Mouse (Mus musculus) MEL (cell line): ENCODE results near the gene Kidins220. TPM values are rescaled to one million over a fixed set of nuclear protein-coding genes. Genes with fewer than 3 reads are reported as not detected.

Experiments used
- DNase-seq: peaks from one replicate; pipeline ENCODE4 v3.0.0; 2011; ENCODE audit warnings: low read depth, low spot score
- H3K27ac ChIP-seq: 2 replicates; pipeline ENCODE4 v1.5.1; 2012; ENCODE audit warnings: low read depth, mild to moderate bottlenecking, control low read depth, low read length, moderate library complexity; ENCODE audit not compliant: control insufficient read depth
- H3K27me3 ChIP-seq, 2 experiments: fragments of 150-350 bp in 1 of 2; sonication (generic) in 1 of 2; 2 replicates each; pipeline ENCODE4 v1.6.1; 2012; ENCODE audit warnings: low read length in 2 of 2, mild to moderate bottlenecking in 2 of 2, improper control_type of control experiment in 1 of 2, moderate library complexity in 1 of 2; ENCODE audit not compliant: insufficient read depth in 2 of 2, control insufficient read depth in 1 of 2
- H3K36me3 ChIP-seq, 2 experiments: 2 replicates each; pipeline ENCODE4 v1.6.1; 2012 to 2014; ENCODE audit warnings: low read length in 2 of 2, improper control_type of control experiment in 1 of 2, inconsistent platforms in 1 of 2, mild to moderate bottlenecking in 1 of 2; ENCODE audit not compliant: insufficient read depth in 2 of 2, control insufficient read depth in 1 of 2
- H3K4me1 ChIP-seq, 2 experiments: fragments of 150-350 bp in 1 of 2; sonication (generic) in 1 of 2; 2 replicates each; pipeline ENCODE4 v1.6.1; 2012; ENCODE audit warnings: low read length in 2 of 2, improper control_type of control experiment in 1 of 2, mild to moderate bottlenecking in 1 of 2; ENCODE audit not compliant: insufficient read depth in 2 of 2, control insufficient read depth in 1 of 2
- H3K4me3 ChIP-seq, 2 experiments: fragments of 150-350 bp in 1 of 2; sonication (generic) in 1 of 2; 2 replicates each; pipeline ENCODE4 v1.5.1; 2012; ENCODE audit warnings: low read depth in 2 of 2, low read length in 2 of 2, mild to moderate bottlenecking in 2 of 2, moderate library complexity in 2 of 2, control low read depth in 1 of 2, improper control_type of control experiment in 1 of 2; ENCODE audit not compliant: control insufficient read depth in 1 of 2, insufficient read depth in 1 of 2
- H3K79me2 ChIP-seq: 2 replicates; pipeline ENCODE4 v1.6.1; 2012; ENCODE audit warnings: mild to moderate bottlenecking, low read length, moderate library complexity; ENCODE audit not compliant: control insufficient read depth, poor library complexity, insufficient read depth
- H3K9ac ChIP-seq: 2 replicates; pipeline ENCODE4 v1.6.1; 2012; ENCODE audit warnings: low read depth, mild to moderate bottlenecking, control low read depth, low read length, moderate library complexity; ENCODE audit not compliant: control insufficient read depth, poor library complexity, severe bottlenecking
- H3K9me3 ChIP-seq: fragments of 150-350 bp; sonication (generic); replicated peaks from 2 replicates; pipeline ENCODE4 v1.6.1; 2012; ENCODE audit warnings: mild to moderate bottlenecking, low read length, improper control_type of control experiment, moderate library complexity; ENCODE audit not compliant: insufficient read depth
- BHLHE40 ChIP-seq: IDR thresholded peaks from 2 replicates; pipeline ENCODE4 v1.6.1; 2012; ENCODE audit warnings: low read depth, mild to moderate bottlenecking, inconsistent platforms, low read length, improper control_type of control experiment, borderline replicate concordance
- CHD2 ChIP-seq: IDR thresholded peaks from 2 replicates; pipeline ENCODE4 v1.6.1; 2011; ENCODE audit warnings: low read length, improper control_type of control experiment
- CTCF ChIP-seq, 3 experiments: IDR thresholded peaks in 2 of 3; conservative IDR thresholded peaks in 1 of 3; 2 replicates each; pipeline ENCODE4 v1.5.1; 2011 to 2012; ENCODE audit warnings: low read length in 3 of 3, low read depth in 2 of 3, mild to moderate bottlenecking in 2 of 3, improper control_type of control experiment in 1 of 3, inconsistent platforms in 1 of 3, mixed read lengths in 1 of 3, moderate library complexity in 1 of 3; ENCODE audit not compliant: control insufficient read depth in 1 of 3, insufficient read depth in 1 of 3, poor library complexity in 1 of 3, severe bottlenecking in 1 of 3
- E2F4 ChIP-seq: IDR thresholded peaks from 2 replicates; pipeline ENCODE4 v1.6.1; 2011; ENCODE audit warnings: low read depth, low read length, improper control_type of control experiment, borderline replicate concordance
- EP300 ChIP-seq, 2 experiments: IDR thresholded peaks; 2 replicates each; pipeline ENCODE4 v1.6.1; 2011; ENCODE audit warnings: improper control_type of control experiment in 2 of 2, low read length in 2 of 2, low read depth in 1 of 2, mild to moderate bottlenecking in 1 of 2
- ETS1 ChIP-seq: IDR thresholded peaks from 2 replicates; pipeline ENCODE4 v1.6.1; 2012; ENCODE audit warnings: low read depth, mild to moderate bottlenecking, inconsistent platforms, low read length, improper control_type of control experiment, moderate library complexity
- JUND ChIP-seq: IDR thresholded peaks from 2 replicates; pipeline ENCODE4 v1.6.1; 2011; ENCODE audit warnings: low read depth, mild to moderate bottlenecking, improper control_type of control experiment, low read length
- MAFK ChIP-seq: IDR thresholded peaks from 2 replicates; pipeline ENCODE4 v1.6.1; 2011; ENCODE audit warnings: low read depth, mild to moderate bottlenecking, low read length, improper control_type of control experiment, borderline replicate concordance
- MAX ChIP-seq: IDR thresholded peaks from 2 replicates; pipeline ENCODE4 v1.6.1; 2011; ENCODE audit warnings: low read length, improper control_type of control experiment
- MEF2A ChIP-seq: IDR thresholded peaks from 2 replicates; pipeline ENCODE4 v1.6.1; 2014; ENCODE audit warnings: low read depth, mild to moderate bottlenecking, inconsistent platforms, low read length, improper control_type of control experiment; ENCODE audit not compliant: poor library complexity, insufficient replicate concordance, severe bottlenecking; ENCODE audit errors: extremely low read depth
- MYB ChIP-seq: IDR thresholded peaks from 2 replicates; pipeline ENCODE4 v1.6.1; 2011; ENCODE audit warnings: mild to moderate bottlenecking, low read depth, low read length, improper control_type of control experiment
- POLR2A ChIP-seq, 2 experiments: IDR thresholded peaks; 2 replicates each; pipeline ENCODE4 v1.6.1; 2011 to 2012; ENCODE audit warnings: low read length in 2 of 2, mild to moderate bottlenecking in 2 of 2, control low read depth in 1 of 2, improper control_type of control experiment in 1 of 2, low read depth in 1 of 2, moderate library complexity in 1 of 2; ENCODE audit not compliant: control insufficient read depth in 1 of 2, insufficient read depth in 1 of 2, poor library complexity in 1 of 2
- POLR2AphosphoS2 ChIP-seq: IDR thresholded peaks from 2 replicates; pipeline ENCODE4 v1.6.1; 2011; ENCODE audit warnings: low read length, improper control_type of control experiment
- RAD21 ChIP-seq: IDR thresholded peaks from 2 replicates; pipeline ENCODE4 v1.6.1; 2011; ENCODE audit warnings: mild to moderate bottlenecking, low read depth, low read length, improper control_type of control experiment
- RCOR1 ChIP-seq: IDR thresholded peaks from 2 replicates; pipeline ENCODE4 v1.6.1; 2012; ENCODE audit warnings: low read depth, mild to moderate bottlenecking, inconsistent platforms, low read length, improper control_type of control experiment
- TAL1 ChIP-seq: IDR thresholded peaks from 2 replicates; pipeline ENCODE4 v1.6.1; 2012; ENCODE audit warnings: mild to moderate bottlenecking, inconsistent platforms, low read length, moderate library complexity, mixed read lengths
- TBP ChIP-seq: IDR thresholded peaks from 2 replicates; pipeline ENCODE4 v1.8.0; 2011; ENCODE audit warnings: low read depth, low read length, improper control_type of control experiment
- UBTF ChIP-seq: IDR thresholded peaks from 2 replicates; pipeline ENCODE4 v1.6.1; 2012; ENCODE audit warnings: low read depth, mild to moderate bottlenecking, inconsistent platforms, low read length, improper control_type of control experiment, moderate library complexity, borderline replicate concordance; ENCODE audit not compliant: insufficient read depth
- USF1 ChIP-seq: IDR thresholded peaks from 2 replicates; pipeline ENCODE4 v1.6.1; 2014; ENCODE audit warnings: low read depth, mild to moderate bottlenecking, inconsistent platforms, low read length, improper control_type of control experiment, moderate library complexity
- USF2 ChIP-seq, 2 experiments: IDR thresholded peaks; 2 replicates each; pipeline ENCODE4 v1.6.1; 2011 to 2012; ENCODE audit warnings: improper control_type of control experiment in 2 of 2, low read length in 2 of 2, borderline replicate concordance in 1 of 2, inconsistent platforms in 1 of 2, low read depth in 1 of 2, mild to moderate bottlenecking in 1 of 2; ENCODE audit not compliant: insufficient read depth in 1 of 2
- ZKSCAN1 ChIP-seq: IDR thresholded peaks from 2 replicates; pipeline ENCODE4 v1.6.1; 2012; ENCODE audit warnings: low read depth, mild to moderate bottlenecking, inconsistent platforms, low read length, improper control_type of control experiment, moderate library complexity
- ZMIZ1 ChIP-seq: IDR thresholded peaks from 2 replicates; pipeline ENCODE4 v1.6.1; 2012; ENCODE audit warnings: low read depth, mild to moderate bottlenecking, inconsistent platforms, low read length, improper control_type of control experiment, moderate library complexity
- polyA plus RNA-seq, 2 experiments: library from polyadenylated mRNA; stranded (reverse) in 1 of 2; unstranded in 1 of 2; fragments of >175 nt in 1 of 2; fragments of >200 nt in 1 of 2; gene quantifications; 2 replicates each; pipeline versions ENCODE4 v1.2.1 to v1.2.4; 2012; ENCODE audit warnings: low replicate concordance in 2 of 2, low read depth in 1 of 2; ENCODE audit not compliant: insufficient read length in 2 of 2, insufficient read depth in 1 of 2, missing spikeins in 1 of 2
- total RNA-seq: library from RNA; depleted of rRNA; stranded (reverse); fragments of 300-350 nt; gene quantifications from 2 replicates; pipeline ENCODE4 v1.2.3, GENCODE M21; 2012

Gene Kidins220
- total and polyA plus RNA-seq, 3 experiments: 26.2 to 124 (median 29.2) TPM

GRCm38 (mm10) chr12:24965406-24965805 lies 9.3 kb upstream of the Kidins220 start:
- Histone ChIP-seq H3K79me2 (no peaks in the 10 kb centered on the region), H3K27ac (no peak overlapping the region), H3K9ac (no peak overlapping the region), H3K27me3 (no peaks in the 10 kb centered on the region), H3K4me1 (peaks cover 0 to 6% of the 10 kb centered on the region in 2 experiments; a peak in 3 of 4 replicates), H3K9me3 (no peaks in the 10 kb centered on the region), H3K36me3 (peaks cover 0 to 6% of the 10 kb centered on the region in 2 experiments; a peak in 2 of 4 replicates), H3K4me3 (no peak overlapping the region)
- no peak for TF ChIP-seq ZMIZ1
- TF ChIP-seq RAD21: no peak
- TF ChIP-seq MAX: no peak
- no peak for TF ChIP-seq POLR2A (IDR thresholded peaks at IDR 0.05; ENCODE audit: control insufficient read depth in 1 of 2, insufficient read depth in 1 of 2, low read depth in 1 of 2, low read length in 2 of 2, poor library complexity in 1 of 2)
- no peak for TF ChIP-seq MAFK
- TF ChIP-seq POLR2AphosphoS2: no peak
- TF ChIP-seq USF1: no peak
- TF ChIP-seq CHD2: no peak
- no peak for TF ChIP-seq ZKSCAN1
- TF ChIP-seq TAL1: no peak
- TF ChIP-seq BHLHE40: no peak
- TF ChIP-seq USF2 (IDR thresholded peaks at IDR 0.05; ENCODE audit: borderline replicate concordance in 1 of 2, insufficient read depth in 1 of 2, low read depth in 1 of 2, low read length in 2 of 2): no peak
- TF ChIP-seq CTCF (IDR thresholded peaks at IDR 0.05 in 2 of 3, conservative IDR thresholded peaks at IDR 0.05 in 1 of 3; ENCODE audit: control insufficient read depth in 1 of 3, insufficient read depth in 1 of 3, low read depth in 2 of 3, low read length in 3 of 3, poor library complexity in 1 of 3, severe bottlenecking in 1 of 3): no peak
- no peak for TF ChIP-seq E2F4
- TF ChIP-seq EP300 (IDR thresholded peaks at IDR 0.05; ENCODE audit: low read depth in 1 of 2, low read length in 2 of 2): no peak
- TF ChIP-seq UBTF: no peak
- TF ChIP-seq MYB: no peak
- TF ChIP-seq TBP: no peak
- TF ChIP-seq ETS1: no peak
- no peak for TF ChIP-seq RCOR1
- DNase-seq: no peak

DNA sequence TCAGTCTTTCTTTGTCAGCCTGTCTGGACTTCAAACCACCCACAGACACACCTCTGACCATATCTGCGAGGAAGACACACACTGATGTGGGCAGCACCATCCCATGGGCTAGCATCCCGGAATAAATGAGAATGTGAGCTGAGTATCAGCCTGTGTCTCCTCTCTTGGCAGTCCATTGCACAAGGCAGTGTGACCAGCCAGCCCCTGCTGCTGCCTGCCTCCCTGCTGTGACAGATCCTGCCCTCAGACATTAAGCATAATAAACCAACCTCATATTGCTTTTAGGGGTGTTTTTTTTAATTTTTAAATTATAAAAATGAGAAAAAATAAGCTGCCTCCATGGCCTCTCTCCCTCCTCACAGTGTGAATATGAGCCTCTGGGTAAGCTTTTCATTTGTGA lies 8.7 kb upstream of the Kidins220 start:
- no peak for TF ChIP-seq MEF2A
- TF ChIP-seq MAX: no peak
- no peak for TF ChIP-seq JUND
- TF ChIP-seq, all 39 proteins: peak for 0
- H3K27ac ChIP-seq: no peak overlapping the region
- H3K27me3 ChIP-seq: no peaks in the 10 kb centered on the region
- H3K79me2 ChIP-seq: no peaks in the 10 kb centered on the region
- no peak for DNase-seq
- H3K9ac ChIP-seq: no peak overlapping the region
- peaks cover 0 to 6% of the 10 kb centered on the region in 2 experiments; a peak in 3 of 4 replicates for H3K4me1 ChIP-seq
- H3K9me3 ChIP-seq: no peaks in the 10 kb centered on the region
- no peak overlapping the region for H3K4me3 ChIP-seq
- H3K36me3 ChIP-seq: peaks cover 0 to 6% of the 10 kb centered on the region in 2 experiments; a peak in 2 of 4 replicates
